Mouse (Mus musculus): Measurements from ENCODE around the gene C2cd5. TPM values are rescaled to one million over a fixed set of nuclear protein-coding genes. Genes with fewer than 3 reads are reported as not detected.

C2cd5 gene
- polyA plus RNA-seq, 1 experiment from 2014 or later = 22.4 TPM

DNA sequence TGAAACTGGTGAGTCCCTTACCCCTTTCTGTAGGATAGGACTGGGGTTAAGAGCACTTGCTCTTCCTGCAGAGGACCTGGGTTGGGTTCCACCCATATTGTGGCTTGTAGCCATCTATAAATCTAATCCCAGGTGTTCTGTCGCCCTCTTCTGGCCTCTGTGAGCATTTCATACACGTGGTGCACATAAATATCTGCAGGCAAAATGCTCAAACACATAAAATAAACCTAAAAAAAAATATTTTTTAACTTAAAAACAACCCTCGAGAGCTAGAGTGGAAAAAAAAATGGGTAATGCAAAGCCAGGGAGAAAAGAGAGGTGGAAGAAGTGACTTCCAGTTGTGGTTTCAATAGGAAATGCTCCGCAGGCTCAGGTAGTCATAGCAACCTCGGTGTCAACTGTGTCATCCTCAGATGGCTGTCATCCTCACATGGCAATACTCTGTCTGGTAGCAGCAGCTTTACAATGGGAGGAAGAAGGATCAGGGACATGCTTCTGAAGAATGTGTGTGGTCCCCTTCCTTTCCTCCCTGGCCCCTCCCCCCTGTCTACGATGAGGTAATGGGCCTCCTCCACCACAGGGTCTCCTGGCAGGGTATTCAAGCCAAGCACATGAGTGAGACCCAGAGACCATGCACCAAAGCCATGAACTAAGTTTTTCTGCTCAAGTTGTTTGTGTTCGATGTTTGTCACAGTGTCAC is 4.2 kb upstream of the C2cd5 start:
- no peaks in the 10 kb centered on the region for H3K27me3 ChIP-seq (ENCODE audit: control insufficient read depth, insufficient read depth, low read length)
- H3K9me3 ChIP-seq (ENCODE audit: control insufficient read depth, low read length) = no peaks in the 10 kb centered on the region
- no peak overlapping the region for H3K4me2 ChIP-seq (ENCODE audit: low read length)
- no peak overlapping the region for H3K4me3 ChIP-seq (ENCODE audit: control insufficient read depth in 1 of 2, insufficient read depth in 1 of 2, low read depth in 1 of 2, low read length in 2 of 2)
- no peaks in the 10 kb centered on the region; a peak in 1 of 4 replicates for H3K4me1 ChIP-seq (ENCODE audit: control insufficient read depth in 2 of 2, insufficient read depth in 2 of 2, low read length in 2 of 2)
- no peak for ATAC-seq (ENCODE audit: insufficient number of reproducible peaks, insufficient read depth, low FRiP score, low read depth)
- H3K36me3 ChIP-seq (ENCODE audit: control insufficient read depth, insufficient read depth, low read length) = no peaks in the 10 kb centered on the region
- H3K9ac ChIP-seq (ENCODE audit: low read length) = no peak overlapping the region
- WGBS = 57% methylated on average over 7 of the region's 7 CpGs
- H3K27ac ChIP-seq (replicated peaks in 1 of 2; ENCODE audit: control insufficient read depth in 1 of 2, insufficient read depth in 1 of 2, low read depth in 2 of 2, low read length in 2 of 2) = no peak overlapping the region

DNA sequence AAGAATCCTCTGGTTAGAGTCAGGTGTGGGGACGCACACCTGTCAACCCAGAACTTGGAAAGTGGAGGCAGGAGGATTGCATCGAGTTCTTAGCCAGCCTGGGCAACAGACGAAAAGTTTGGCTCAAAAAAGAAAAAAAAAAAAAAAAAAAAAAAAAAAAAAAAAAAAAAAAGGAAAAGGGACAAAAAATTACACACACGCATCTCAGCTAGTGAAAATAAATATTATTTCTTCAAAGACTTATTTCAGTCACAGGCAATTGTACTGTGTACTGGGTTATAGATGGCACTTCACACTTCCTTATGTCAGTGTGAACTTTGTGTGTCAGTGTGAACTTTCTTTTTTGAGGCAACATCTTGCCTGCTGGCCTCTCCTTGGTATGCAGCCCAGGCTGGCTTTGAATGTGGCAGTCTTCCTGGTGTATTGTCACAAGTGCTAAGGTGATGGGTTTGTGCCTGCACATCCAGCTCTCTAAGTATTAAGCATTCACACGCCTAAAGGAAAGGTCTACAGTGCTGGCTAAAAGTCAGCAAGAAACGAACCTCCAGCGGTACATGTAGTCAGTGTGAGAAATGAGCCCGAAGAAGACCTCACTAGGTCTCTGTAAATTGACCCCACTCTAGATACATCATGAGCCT is 656 bp upstream of the C2cd5 start:
- peak overlapping the region; percentile 61 to 87; a peak in 3 of 4 replicates for H3K27ac ChIP-seq (replicated peaks in 1 of 2; ENCODE audit: control insufficient read depth in 1 of 2, insufficient read depth in 1 of 2, low read depth in 2 of 2, low read length in 2 of 2)
- H3K9ac ChIP-seq (ENCODE audit: low read length) = peak overlapping the region; percentile 90
- H3K4me1 ChIP-seq (ENCODE audit: control insufficient read depth in 2 of 2, insufficient read depth in 2 of 2, low read length in 2 of 2) = no peaks in the 10 kb centered on the region; a peak in 1 of 4 replicates
- peak overlapping the region; percentile 74 to 89 for H3K4me3 ChIP-seq (ENCODE audit: control insufficient read depth in 1 of 2, insufficient read depth in 1 of 2, low read depth in 1 of 2, low read length in 2 of 2)
- peak overlapping the region; percentile 90 for H3K4me2 ChIP-seq (ENCODE audit: low read length)
- H3K27me3 ChIP-seq (ENCODE audit: control insufficient read depth, insufficient read depth, low read length) = no peaks in the 10 kb centered on the region
- peaks cover 12% of the 10 kb centered on the region for H3K36me3 ChIP-seq (ENCODE audit: control insufficient read depth, insufficient read depth, low read length)
- no peak; the same call in 1 of the 2 replicates for ATAC-seq (ENCODE audit: insufficient number of reproducible peaks, insufficient read depth, low FRiP score, low read depth)
- 49% methylated on average over 8 of the region's 8 CpGs for WGBS
- no peaks in the 10 kb centered on the region for H3K9me3 ChIP-seq (ENCODE audit: control insufficient read depth, low read length)

DNA sequence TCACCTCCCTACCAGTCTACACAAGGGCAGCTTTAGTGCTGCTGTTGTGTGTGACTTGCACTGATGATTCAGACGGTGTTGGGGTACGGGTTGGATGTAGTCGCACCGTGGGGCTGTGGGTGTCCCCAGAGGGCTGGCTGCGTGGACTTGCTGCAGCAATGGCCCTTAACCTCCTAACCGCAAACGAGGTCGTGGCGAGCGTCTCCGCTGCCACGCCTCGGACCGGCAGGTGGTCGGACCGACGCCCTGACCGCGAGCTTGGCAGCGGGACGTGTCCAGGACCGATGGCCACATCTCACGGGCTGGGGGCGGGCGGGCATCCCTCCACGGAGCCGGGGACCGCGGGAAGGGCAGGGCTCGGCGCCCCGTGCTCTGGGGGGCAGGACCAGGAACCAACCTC is 660 bp downstream of the C2cd5 start:
- Histone ChIP-seq H3K27ac (replicated peaks in 1 of 2; ENCODE audit: control insufficient read depth in 1 of 2, insufficient read depth in 1 of 2, low read depth in 2 of 2, low read length in 2 of 2) (peak overlapping the region; percentile 87 to 93), H3K4me3 (ENCODE audit: control insufficient read depth in 1 of 2, insufficient read depth in 1 of 2, low read depth in 1 of 2, low read length in 2 of 2) (peak overlapping the region; percentile 74 to 89), H3K9me3 (ENCODE audit: control insufficient read depth, low read length) (no peaks in the 10 kb centered on the region), H3K36me3 (ENCODE audit: control insufficient read depth, insufficient read depth, low read length) (peaks cover 15% of the 10 kb centered on the region), H3K4me2 (ENCODE audit: low read length) (peak overlapping the region; percentile 90), H3K27me3 (ENCODE audit: control insufficient read depth, insufficient read depth, low read length) (no peaks in the 10 kb centered on the region), H3K9ac (ENCODE audit: low read length) (peak overlapping the region; percentile 90), H3K4me1 (ENCODE audit: control insufficient read depth in 2 of 2, insufficient read depth in 2 of 2, low read length in 2 of 2) (peaks cover 0 to 2% of the 10 kb centered on the region in 2 experiments; a peak in 1 of 4 replicates)
- WGBS = under 1% methylated on average over 31 of the region's 32 CpGs
- peak; percentile 45; the same call in 1 of the 2 replicates for ATAC-seq (ENCODE audit: insufficient number of reproducible peaks, insufficient read depth, low FRiP score, low read depth)

DNA sequence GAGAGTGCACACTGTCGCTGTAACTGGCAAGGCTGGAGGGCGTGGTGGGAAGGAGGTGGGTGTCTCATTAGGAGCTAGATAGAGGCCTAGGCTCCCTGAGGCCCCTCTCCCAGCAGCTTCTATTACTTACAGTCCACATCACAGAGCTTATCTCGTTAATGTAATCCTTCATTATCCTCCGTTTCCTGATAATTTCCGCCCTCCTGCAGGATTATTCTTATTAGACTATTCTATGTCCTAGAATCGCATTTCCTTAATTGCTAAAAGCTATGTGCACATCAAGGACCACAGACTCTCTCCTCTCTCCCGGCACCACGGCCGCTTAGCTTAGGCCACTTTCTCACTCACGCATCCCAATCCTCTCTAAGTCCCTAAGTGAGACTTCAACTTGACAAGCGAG is 4.8 kb downstream of the C2cd5 start:
- peaks cover 30% of the 10 kb centered on the region for H3K36me3 ChIP-seq (ENCODE audit: control insufficient read depth, insufficient read depth, low read length)
- no peaks in the 10 kb centered on the region for H3K9me3 ChIP-seq (ENCODE audit: control insufficient read depth, low read length)
- no peak for ATAC-seq (ENCODE audit: insufficient number of reproducible peaks, insufficient read depth, low FRiP score, low read depth)
- H3K4me3 ChIP-seq (ENCODE audit: control insufficient read depth in 1 of 2, insufficient read depth in 1 of 2, low read depth in 1 of 2, low read length in 2 of 2) = no peak overlapping the region
- no peaks in the 10 kb centered on the region for H3K27me3 ChIP-seq (ENCODE audit: control insufficient read depth, insufficient read depth, low read length)
- 68% methylated on average over 11 of the region's 11 CpGs for WGBS
- H3K4me2 ChIP-seq (ENCODE audit: low read length) = no peak overlapping the region
- no peak overlapping the region for H3K27ac ChIP-seq (replicated peaks in 1 of 2; ENCODE audit: control insufficient read depth in 1 of 2, insufficient read depth in 1 of 2, low read depth in 2 of 2, low read length in 2 of 2)
- H3K9ac ChIP-seq (ENCODE audit: low read length) = no peak overlapping the region
- 0 out of 4 replicates have a peak, but pooled peaks cover 0 to 2% of the 10 kb centered on the region in 2 experiments for H3K4me1 ChIP-seq (ENCODE audit: control insufficient read depth in 2 of 2, insufficient read depth in 2 of 2, low read length in 2 of 2)

DNA sequence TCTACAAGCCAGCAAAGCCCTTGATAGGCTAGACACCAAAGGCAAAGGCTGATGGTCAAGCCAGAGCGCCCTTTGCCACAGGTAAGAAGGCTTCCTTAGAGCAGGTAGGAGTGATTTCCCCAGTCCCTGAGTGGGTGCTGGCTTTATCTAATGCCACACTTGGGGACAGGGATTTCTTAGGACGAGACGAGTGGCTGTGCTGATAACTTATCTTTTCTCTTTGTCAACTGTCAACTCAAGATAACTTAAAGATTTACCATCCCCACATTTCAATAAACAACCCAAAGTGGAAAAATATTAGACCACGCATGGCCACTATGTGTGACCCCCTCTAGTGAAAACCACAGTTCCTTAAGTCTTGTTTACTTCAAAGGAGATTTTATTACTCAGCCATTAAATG is 7.1 kb downstream of the C2cd5 start:
- Histone ChIP-seq H3K4me1 (ENCODE audit: control insufficient read depth in 2 of 2, insufficient read depth in 2 of 2, low read length in 2 of 2) (0 out of 4 replicates have a peak, but pooled peaks cover 0 to 2% of the 10 kb centered on the region in 2 experiments), H3K9ac (ENCODE audit: low read length) (no peak overlapping the region), H3K36me3 (ENCODE audit: control insufficient read depth, insufficient read depth, low read length) (peaks cover 47% of the 10 kb centered on the region), H3K27ac (replicated peaks in 1 of 2; ENCODE audit: control insufficient read depth in 1 of 2, insufficient read depth in 1 of 2, low read depth in 2 of 2, low read length in 2 of 2) (no peak overlapping the region), H3K4me3 (ENCODE audit: control insufficient read depth in 1 of 2, insufficient read depth in 1 of 2, low read depth in 1 of 2, low read length in 2 of 2) (no peak overlapping the region), H3K4me2 (ENCODE audit: low read length) (no peak overlapping the region), H3K9me3 (ENCODE audit: control insufficient read depth, low read length) (no peaks in the 10 kb centered on the region), H3K27me3 (ENCODE audit: control insufficient read depth, insufficient read depth, low read length) (no peaks in the 10 kb centered on the region)
- no peak for ATAC-seq (ENCODE audit: insufficient number of reproducible peaks, insufficient read depth, low FRiP score, low read depth)
- WGBS = 58% methylated on average over 4 of the region's 4 CpGs

DNA sequence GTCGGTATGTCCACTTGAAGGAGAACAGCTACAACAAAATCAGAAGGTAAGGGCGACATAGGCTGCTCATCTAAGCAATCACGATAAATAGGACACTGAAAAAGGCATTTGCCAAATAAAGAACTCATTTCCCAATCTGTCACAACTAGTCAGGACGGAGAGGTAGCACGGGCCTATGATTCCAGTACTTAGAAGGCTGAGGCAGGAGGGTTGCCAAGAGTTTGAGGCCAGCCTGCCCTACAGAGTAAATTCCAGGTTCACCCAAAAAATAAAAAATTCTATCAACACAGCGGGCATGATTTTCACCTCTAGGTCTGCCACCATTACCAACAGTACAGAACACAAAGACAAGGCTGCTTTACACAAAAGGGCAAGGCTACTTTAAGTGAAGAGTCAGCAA is 8.9 kb downstream of the C2cd5 start:
- no peaks in the 10 kb centered on the region for H3K9me3 ChIP-seq (ENCODE audit: control insufficient read depth, low read length)
- no peak for ATAC-seq (ENCODE audit: insufficient number of reproducible peaks, insufficient read depth, low FRiP score, low read depth)
- peaks cover 54% of the 10 kb centered on the region for H3K36me3 ChIP-seq (ENCODE audit: control insufficient read depth, insufficient read depth, low read length)
- no peak overlapping the region for H3K4me2 ChIP-seq (ENCODE audit: low read length)
- H3K27me3 ChIP-seq (ENCODE audit: control insufficient read depth, insufficient read depth, low read length) = no peaks in the 10 kb centered on the region
- 91% methylated on average over 6 of the region's 6 CpGs for WGBS
- 0 out of 4 replicates have a peak, but pooled peaks cover 0 to 2% of the 10 kb centered on the region in 2 experiments for H3K4me1 ChIP-seq (ENCODE audit: control insufficient read depth in 2 of 2, insufficient read depth in 2 of 2, low read length in 2 of 2)
- no peak overlapping the region for H3K9ac ChIP-seq (ENCODE audit: low read length)
- H3K27ac ChIP-seq (replicated peaks in 1 of 2; ENCODE audit: control insufficient read depth in 1 of 2, insufficient read depth in 1 of 2, low read depth in 2 of 2, low read length in 2 of 2) = no peak overlapping the region
- no peak overlapping the region for H3K4me3 ChIP-seq (ENCODE audit: control insufficient read depth in 1 of 2, insufficient read depth in 1 of 2, low read depth in 1 of 2, low read length in 2 of 2)

DNA sequence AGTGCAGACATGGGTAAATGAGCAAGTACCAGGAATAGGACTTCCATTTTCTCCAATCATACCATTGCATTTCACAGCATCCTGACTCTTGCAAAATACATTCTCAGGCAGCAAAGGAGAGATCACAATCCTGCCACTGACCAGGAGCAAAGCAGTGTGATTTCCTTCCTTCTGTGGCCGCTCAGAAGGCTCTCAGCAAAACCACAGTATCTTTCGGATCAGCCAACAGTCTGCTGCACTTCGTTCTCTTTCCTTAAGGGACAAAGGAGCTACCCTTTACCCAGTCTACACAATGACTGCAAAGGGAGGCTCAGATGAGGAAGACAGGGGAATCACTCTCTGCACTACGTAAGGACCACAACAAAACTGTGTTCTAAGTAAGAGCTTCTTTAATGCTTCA is 12.6 kb downstream of the C2cd5 start:
- no peak overlapping the region for H3K4me2 ChIP-seq (ENCODE audit: low read length)
- H3K4me1 ChIP-seq (ENCODE audit: control insufficient read depth in 2 of 2, insufficient read depth in 2 of 2, low read length in 2 of 2) = no peaks in the 10 kb centered on the region
- H3K27me3 ChIP-seq (ENCODE audit: control insufficient read depth, insufficient read depth, low read length) = no peaks in the 10 kb centered on the region
- peaks cover 68% of the 10 kb centered on the region for H3K36me3 ChIP-seq (ENCODE audit: control insufficient read depth, insufficient read depth, low read length)
- no peak for ATAC-seq (ENCODE audit: insufficient number of reproducible peaks, insufficient read depth, low FRiP score, low read depth)
- no peak overlapping the region for H3K27ac ChIP-seq (replicated peaks in 1 of 2; ENCODE audit: control insufficient read depth in 1 of 2, insufficient read depth in 1 of 2, low read depth in 2 of 2, low read length in 2 of 2)
- H3K4me3 ChIP-seq (ENCODE audit: control insufficient read depth in 1 of 2, insufficient read depth in 1 of 2, low read depth in 1 of 2, low read length in 2 of 2) = no peak overlapping the region
- 85% methylated on average over 4 of the region's 4 CpGs for WGBS
- no peaks in the 10 kb centered on the region for H3K9me3 ChIP-seq (ENCODE audit: control insufficient read depth, low read length)
- no peak overlapping the region for H3K9ac ChIP-seq (ENCODE audit: low read length)

All from heart, embryonic 14.5 days (tissue).